Mouse (Mus musculus) CH12.LX (cell line): ENCODE measurements at regions not wholly inside any gene's neighbourhood (a gene's known extent, or its start where the extent isn't known, plus 50 kb on each side); places are given as distances from the start of the nearest gene placed in this dataset.

Experiments used
- DNase-seq: peaks from one replicate; pipeline ENCODE4 v3.0.0-alpha.2; 2013; ENCODE audit errors: extremely low read depth
- H3K27ac ChIP-seq: 2 replicates; pipeline ENCODE4 v1.5.1; 2012; ENCODE audit warnings: low read depth, mild to moderate bottlenecking, control low read depth, moderate library complexity; ENCODE audit not compliant: insufficient read depth
- H3K27me3 ChIP-seq: replicated peaks from 2 replicates; pipeline ENCODE3; 2012; ENCODE audit warnings: inconsistent platforms
- H3K36me3 ChIP-seq, 2 experiments: replicated peaks in 1 of 2; 2 replicates each; pipeline versions ENCODE3 to v1.6.1; 2012; ENCODE audit warnings: inconsistent platforms in 1 of 2, low read length in 1 of 2, mild to moderate bottlenecking in 1 of 2, mixed read lengths in 1 of 2, moderate library complexity in 1 of 2; ENCODE audit not compliant: control insufficient read depth in 1 of 2, insufficient read depth in 1 of 2
- H3K4me1 ChIP-seq, 2 experiments: 2 replicates each; pipeline ENCODE4 v1.6.1; 2012; ENCODE audit warnings: inconsistent platforms in 1 of 2, moderate library complexity in 1 of 2; ENCODE audit not compliant: insufficient read depth in 2 of 2, control insufficient read depth in 1 of 2
- H3K4me2 ChIP-seq: 2 replicates; pipeline ENCODE4 v1.6.1; 2012; ENCODE audit warnings: low read depth, mild to moderate bottlenecking, control low read depth; ENCODE audit not compliant: poor library complexity, insufficient read depth, severe bottlenecking
- H3K4me3 ChIP-seq, 3 experiments: fragments of 150-350 bp in 1 of 3; sonication (generic) in 1 of 3; replicated peaks in 1 of 3; 2 replicates each; pipeline versions ENCODE3 to v1.5.1; 2011 to 2012; ENCODE audit warnings: low read depth in 2 of 3, low read length in 2 of 3, mild to moderate bottlenecking in 2 of 3, moderate library complexity in 2 of 3, control low read depth in 1 of 3, improper control_type of control experiment in 1 of 3, inconsistent platforms in 1 of 3, mixed read lengths in 1 of 3; ENCODE audit not compliant: poor library complexity in 1 of 3
- H3K79me2 ChIP-seq: replicated peaks from 2 replicates; pipeline ENCODE4 v1.6.1; 2012; ENCODE audit warnings: mild to moderate bottlenecking, moderate library complexity; ENCODE audit not compliant: control insufficient read depth, poor library complexity, insufficient read depth, severe bottlenecking; ENCODE audit errors: extremely low read depth
- H3K9ac ChIP-seq: 2 replicates; pipeline ENCODE4 v1.6.1; 2012; ENCODE audit warnings: low read depth, mild to moderate bottlenecking, control low read depth, moderate library complexity; ENCODE audit not compliant: insufficient read depth
- H3K9me3 ChIP-seq: replicated peaks from 2 replicates; pipeline ENCODE3; 2012; ENCODE audit warnings: low read length, inconsistent platforms, mixed read lengths
- BHLHE40 ChIP-seq: IDR thresholded peaks from 2 replicates; pipeline ENCODE4 v1.6.1; 2011; ENCODE audit warnings: mild to moderate bottlenecking, low read depth, low read length, improper control_type of control experiment
- CHD2 ChIP-seq: IDR thresholded peaks from 2 replicates; pipeline ENCODE4 v1.6.1; 2011; ENCODE audit warnings: low read length, improper control_type of control experiment
- CTCF ChIP-seq, 2 experiments: IDR thresholded peaks in 1 of 2; conservative IDR thresholded peaks in 1 of 2; 2 replicates each; pipeline ENCODE4 v1.5.1; 2011 to 2012; ENCODE audit warnings: low read depth in 2 of 2, low read length in 2 of 2, improper control_type of control experiment in 1 of 2, inconsistent platforms in 1 of 2, mild to moderate bottlenecking in 1 of 2, moderate library complexity in 1 of 2
- ETS1 ChIP-seq: conservative IDR thresholded peaks from 2 replicates; pipeline ENCODE4 v1.6.1; 2012; ENCODE audit warnings: low read depth, mild to moderate bottlenecking, inconsistent platforms, low read length, improper control_type of control experiment, moderate library complexity
- HCFC1 ChIP-seq: IDR thresholded peaks from 2 replicates; pipeline ENCODE4 v1.6.1; 2012; ENCODE audit warnings: low read depth, mild to moderate bottlenecking, inconsistent platforms, low read length, improper control_type of control experiment
- IRF4 ChIP-seq: IDR thresholded peaks from 2 replicates; pipeline ENCODE4 v1.6.1; 2014; ENCODE audit warnings: low read depth, mild to moderate bottlenecking, inconsistent platforms, low read length, improper control_type of control experiment
- JUN ChIP-seq: IDR thresholded peaks from 2 replicates; pipeline ENCODE4 v1.6.1; 2011; ENCODE audit warnings: low read depth, mild to moderate bottlenecking, low read length, improper control_type of control experiment, moderate library complexity; ENCODE audit not compliant: insufficient read depth
- JUND ChIP-seq: conservative IDR thresholded peaks from 2 replicates; pipeline ENCODE4 v1.6.1; 2011; ENCODE audit warnings: low read depth, low read length, improper control_type of control experiment
- KAT2A ChIP-seq: IDR thresholded peaks from 2 replicates; pipeline ENCODE4 v1.6.1; 2012; ENCODE audit warnings: low read length, improper control_type of control experiment, inconsistent platforms; ENCODE audit not compliant: insufficient replicate concordance
- MAZ ChIP-seq: IDR thresholded peaks from 2 replicates; pipeline ENCODE4 v1.6.1; 2012; ENCODE audit warnings: low read depth, mild to moderate bottlenecking, inconsistent platforms, low read length, improper control_type of control experiment, moderate library complexity
- MYC ChIP-seq: IDR thresholded peaks from 2 replicates; pipeline ENCODE4 v1.6.1; 2011; ENCODE audit warnings: low read depth, mild to moderate bottlenecking, improper control_type of control experiment, low read length
- NELFE ChIP-seq: IDR thresholded peaks from 2 replicates; pipeline ENCODE4 v1.6.1; 2011; ENCODE audit warnings: low read depth, low read length, improper control_type of control experiment
- NRF1 ChIP-seq: IDR thresholded peaks from 2 replicates; pipeline ENCODE4 v1.6.1; 2014; ENCODE audit warnings: low read depth, mild to moderate bottlenecking, inconsistent platforms, low read length, improper control_type of control experiment, moderate library complexity
- POLR2AphosphoS2 ChIP-seq: IDR thresholded peaks from 2 replicates; pipeline ENCODE4 v1.6.1; 2011; ENCODE audit warnings: low read depth, low read length, improper control_type of control experiment
- RAD21 ChIP-seq: IDR thresholded peaks from 2 replicates; pipeline ENCODE4 v1.6.1; 2011; ENCODE audit warnings: low read depth, mild to moderate bottlenecking, low read length, improper control_type of control experiment, moderate library complexity
- SIN3A ChIP-seq: IDR thresholded peaks from 2 replicates; pipeline ENCODE4 v1.6.1; 2012; ENCODE audit warnings: low read length, improper control_type of control experiment, inconsistent platforms
- SMC3 ChIP-seq: IDR thresholded peaks from 2 replicates; pipeline ENCODE4 v1.6.1; 2011; ENCODE audit warnings: low read depth, low read length, improper control_type of control experiment
- TBP ChIP-seq: conservative IDR thresholded peaks from 2 replicates; pipeline ENCODE4 v1.6.1; 2011; ENCODE audit warnings: low read depth, low read length, improper control_type of control experiment
- USF1 ChIP-seq: IDR thresholded peaks from 2 replicates; pipeline ENCODE4 v1.6.1; 2014; ENCODE audit warnings: low read depth, mild to moderate bottlenecking, inconsistent platforms, low read length, improper control_type of control experiment
- ZKSCAN1 ChIP-seq: IDR thresholded peaks from 2 replicates; pipeline ENCODE4 v1.6.1; 2012; ENCODE audit warnings: low read depth, inconsistent platforms, low read length, improper control_type of control experiment, borderline replicate concordance
- ZMIZ1 ChIP-seq: IDR thresholded peaks from 2 replicates; pipeline ENCODE4 v1.6.1; 2012; ENCODE audit warnings: low read depth, mild to moderate bottlenecking, inconsistent platforms, low read length, improper control_type of control experiment
- ZNF384 ChIP-seq: IDR thresholded peaks from 2 replicates; pipeline ENCODE4 v1.6.1; 2012; ENCODE audit warnings: low read depth, low read length, improper control_type of control experiment, inconsistent platforms
- dilution Hi-C: fragments of 300-500 bp; cut with MboI; formaldehyde crosslinking; loops from 2 replicates; pipeline ENCODE4 v1.14.3; 2020; ENCODE audit warnings: low sequenced_read_pairs; ENCODE audit not compliant: extremely low pct_unique_long_range_greater_than_20kb, extremely low pct_ligation_motif_present
- in situ Hi-C: fragments of 300-500 bp; cut with MboI; formaldehyde crosslinking; loops from 3 replicates; pipeline ENCODE4 v1.14.3; 2019; ENCODE audit warnings: low sequenced_read_pairs, low pct_ligation_motif_present, low pct_unique_long_range_greater_than_20kb, mixed read lengths

DNA sequence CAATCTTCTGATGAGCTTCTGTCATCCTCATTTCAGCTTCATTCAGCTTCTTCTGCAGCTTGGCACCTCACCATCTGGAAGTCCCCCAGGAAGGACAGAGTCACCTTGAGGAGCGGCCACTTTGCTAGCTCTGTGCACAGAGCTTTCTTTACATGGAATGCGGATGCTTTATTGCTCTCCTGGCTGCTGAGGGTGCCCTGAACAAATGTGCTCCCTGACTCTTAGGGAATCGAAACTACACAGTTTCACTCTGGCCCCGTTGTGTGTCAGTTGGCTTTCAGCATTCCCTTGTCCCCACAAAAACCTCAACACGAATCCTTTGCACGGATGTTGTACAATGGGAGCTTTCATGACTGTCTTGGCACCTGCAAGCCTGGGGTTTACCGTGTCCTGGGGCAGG is 330.9 kb upstream of the Thbs1 start:
- no peak for TF ChIP-seq JUN
- no peak overlapping the region for H3K4me2 ChIP-seq
- H3K79me2 ChIP-seq: no peaks in the 10 kb centered on the region
- DNase-seq: no peak
- no peaks in the 10 kb centered on the region for H3K9me3 ChIP-seq
- H3K36me3 ChIP-seq: no peaks in the 10 kb centered on the region
- no peaks in the 10 kb centered on the region for H3K27me3 ChIP-seq
- in situ Hi-C loops (no loop called here), dilution Hi-C loops (no loop called here)
- no peak overlapping the region for H3K9ac ChIP-seq
- H3K27ac ChIP-seq: no peak overlapping the region
- no peak overlapping the region for H3K4me3 ChIP-seq
- 0 out of 4 replicates have a peak, but pooled peaks cover 0 to 3% of the 10 kb centered on the region in 2 experiments for H3K4me1 ChIP-seq

DNA sequence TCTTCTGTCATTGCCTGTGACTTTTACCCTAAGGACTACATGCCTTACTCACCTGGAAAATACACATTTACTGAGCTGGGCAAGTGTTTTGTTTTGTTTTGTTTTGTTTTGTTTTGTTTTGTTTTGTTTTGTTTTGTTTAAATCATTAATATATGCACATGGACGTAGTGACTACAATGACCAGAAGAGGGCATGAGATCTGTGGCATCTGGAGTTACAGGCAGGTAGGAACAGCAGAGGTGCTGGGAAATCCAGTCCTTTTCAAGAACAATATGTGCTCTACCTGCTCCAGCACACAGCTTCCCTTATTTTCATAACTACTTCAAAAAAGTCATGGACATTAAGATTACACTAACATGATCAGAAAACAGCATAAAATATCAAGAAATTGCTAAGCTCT is 324.4 kb upstream of the Thbs1 start:
- Histone ChIP-seq H3K4me2 (no peak overlapping the region), H3K4me1 (no peaks in the 10 kb centered on the region), H3K36me3 (no peaks in the 10 kb centered on the region), H3K79me2 (no peaks in the 10 kb centered on the region), H3K9ac (no peak overlapping the region), H3K27me3 (no peaks in the 10 kb centered on the region), H3K9me3 (no peaks in the 10 kb centered on the region)
- dilution Hi-C loops: no loop called here
- TF ChIP-seq BHLHE40 (no peak), ZKSCAN1 (no peak), TBP (no peak), SMC3 (peak; percentile 28), RAD21 (peak; percentile 22), CTCF (conservative IDR thresholded peaks at IDR 0.05 in 1 of 2, IDR thresholded peaks at IDR 0.05 in 1 of 2; ENCODE audit: low read depth in 2 of 2, low read length in 2 of 2) (peak in 1 of 2 experiments; percentile 37; a peak in 3 of 4 replicates)
- TF ChIP-seq, all 38 proteins: peak for 3
- in situ Hi-C loops: no loop called here
- no peak overlapping the region for H3K4me3 ChIP-seq
- peak; percentile 3 for DNase-seq
- no peak overlapping the region for H3K27ac ChIP-seq

DNA sequence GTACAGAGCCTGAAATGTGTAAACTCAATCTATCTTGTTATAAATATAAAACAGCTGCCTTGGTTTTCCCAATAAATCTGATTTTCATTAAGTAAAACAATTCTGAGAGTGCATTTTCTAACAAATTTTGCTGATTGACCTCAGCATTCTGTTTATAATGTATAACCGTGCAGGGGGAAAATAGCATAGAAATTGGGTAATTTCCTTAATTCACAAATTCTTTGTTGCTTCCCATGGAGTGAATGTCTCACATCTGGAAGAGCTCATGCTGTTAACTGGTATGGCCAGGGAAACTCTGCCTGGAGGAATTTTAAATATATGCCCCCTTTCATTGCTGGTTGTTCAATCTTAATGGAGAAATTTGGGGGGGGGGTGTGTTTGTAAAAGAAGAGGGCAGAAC is 317.4 kb upstream of the Thbs1 start:
- Histone ChIP-seq H3K4me1 (peaks cover 0 to 3% of the 10 kb centered on the region in 2 experiments; a peak in 1 of 4 replicates), H3K36me3 (no peaks in the 10 kb centered on the region), H3K79me2 (no peaks in the 10 kb centered on the region), H3K4me3 (no peak overlapping the region)
- no peak for TF ChIP-seq ZMIZ1
- TF ChIP-seq CTCF (conservative IDR thresholded peaks at IDR 0.05 in 1 of 2, IDR thresholded peaks at IDR 0.05 in 1 of 2; ENCODE audit: low read depth in 2 of 2, low read length in 2 of 2): no peak
- TF ChIP-seq HCFC1: no peak
- TF ChIP-seq POLR2AphosphoS2: no peak
- no peak for TF ChIP-seq IRF4
- TF ChIP-seq KAT2A: no peak
- no peak for TF ChIP-seq MAZ
- TF ChIP-seq NRF1: no peak
- TF ChIP-seq SIN3A: no peak
- no peak for TF ChIP-seq USF1
- TF ChIP-seq CHD2: no peak
- TF ChIP-seq ZNF384: no peak
- no peak for TF ChIP-seq JUND
- TF ChIP-seq ETS1: no peak
- TF ChIP-seq NELFE: no peak
- no peak for TF ChIP-seq MYC
- no peak for TF ChIP-seq SMC3
- TF ChIP-seq RAD21: no peak
- TF ChIP-seq ZKSCAN1: no peak
- TF ChIP-seq, all 38 proteins: peak for 0
- H3K4me2 ChIP-seq: no peak overlapping the region
- dilution Hi-C loops (no loop called here), in situ Hi-C loops (no loop called here)
- no peak for DNase-seq
- no peaks in the 10 kb centered on the region for H3K9me3 ChIP-seq
- no peaks in the 10 kb centered on the region for H3K27me3 ChIP-seq
- H3K9ac ChIP-seq: no peak overlapping the region
- no peak overlapping the region for H3K27ac ChIP-seq
